Mouse (Mus musculus) cerebellum, adult 2 months (tissue): Measurements from ENCODE around the gene Scfd2.

ENCODE experiments used
- CTCF ChIP-seq: fragments of 200-500 bp; IDR thresholded peaks from 2 replicates; pipeline ENCODE4 v1.5.1; 2011; ENCODE audit warnings: low read depth, mild to moderate bottlenecking, control low read depth, low read length, moderate library complexity, borderline replicate concordance; ENCODE audit not compliant: insufficient read depth
- POLR2A ChIP-seq: fragments of 200-500 bp; IDR thresholded peaks from 2 replicates; pipeline ENCODE4 v1.6.1; 2011; ENCODE audit warnings: low read length, control low read depth, borderline replicate concordance; ENCODE audit not compliant: insufficient read depth

DNA sequence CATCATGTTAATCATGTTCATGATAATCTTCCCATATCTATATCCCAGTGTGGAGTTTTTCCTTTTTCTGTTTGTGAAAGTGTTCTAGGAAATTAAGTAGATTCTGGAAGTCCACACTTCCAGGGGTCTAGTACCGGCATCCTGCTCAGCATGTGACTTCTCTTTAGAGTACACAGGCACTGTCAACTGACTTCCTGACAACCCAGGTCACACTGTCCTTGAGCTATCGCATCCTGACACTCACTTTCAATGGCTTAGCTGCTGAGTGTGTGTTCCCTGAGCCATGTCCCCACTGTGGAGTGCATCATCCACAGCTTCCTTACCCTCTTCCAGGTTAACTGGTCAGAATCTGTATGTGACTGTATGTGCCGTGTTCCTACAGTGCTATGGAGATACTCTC is 258.2 kb downstream of the Scfd2 start:
- TF ChIP-seq CTCF (no peak), POLR2A (no peak)
